Mouse (Mus musculus) forebrain, embryonic 11.5 days (tissue): Measurements from ENCODE around the gene Gmeb1. TPM values are rescaled to one million over a fixed set of nuclear protein-coding genes. Genes with fewer than 3 reads are reported as not detected.

Experiments used
- ATAC-seq: fragments of 200-750 bp; cut with Nextera tagmentation; replicated peaks from 2 replicates; pipeline ENCODE4 v1.8.0; 2017; ENCODE audit warnings: moderate TSS enrichment; ENCODE audit not compliant: low FRiP score
- DNase-seq: peaks from one replicate; pipeline ENCODE4 v3.0.0-alpha.2; 2017; ENCODE audit warnings: low spot score
- H3K27ac ChIP-seq: fragments of 300-500 bp; sonication (generic); 2 replicates; pipeline ENCODE4 v1.5.1; 2014; ENCODE audit warnings: low read depth, low read length
- H3K27me3 ChIP-seq: fragments of 300-500 bp; sonication (generic); 2 replicates; pipeline ENCODE4 v1.6.1; 2014; ENCODE audit warnings: mild to moderate bottlenecking, low read length, mixed read lengths; ENCODE audit not compliant: control insufficient read depth, insufficient read depth
- H3K36me3 ChIP-seq: fragments of 300-500 bp; sonication (generic); 2 replicates; pipeline ENCODE4 v1.6.1; 2014; ENCODE audit warnings: mild to moderate bottlenecking, low read length, moderate library complexity, mixed read lengths; ENCODE audit not compliant: control insufficient read depth, insufficient read depth
- H3K4me1 ChIP-seq: fragments of 300-500 bp; sonication (generic); replicated peaks from 2 replicates; pipeline ENCODE4 v1.6.1; 2014; ENCODE audit warnings: low read length, mixed read lengths; ENCODE audit not compliant: control insufficient read depth, insufficient read depth
- H3K4me2 ChIP-seq: fragments of 300-500 bp; sonication (generic); 2 replicates; pipeline ENCODE4 v1.6.1; 2014; ENCODE audit warnings: low read depth, mild to moderate bottlenecking, low read length, moderate library complexity, mixed read lengths; ENCODE audit not compliant: severe bottlenecking
- H3K4me3 ChIP-seq: fragments of 300-500 bp; sonication (generic); 2 replicates; pipeline ENCODE4 v1.5.1; 2014; ENCODE audit warnings: low read depth, low read length
- H3K9ac ChIP-seq: fragments of 300-500 bp; sonication (generic); 2 replicates; pipeline ENCODE4 v1.6.1; 2014; ENCODE audit warnings: low read length
- H3K9me3 ChIP-seq: fragments of 300-500 bp; sonication (generic); 2 replicates; pipeline ENCODE4 v1.6.1; 2016; ENCODE audit warnings: low read length, mixed read lengths; ENCODE audit not compliant: control insufficient read depth
- WGBS: fragments of 180-500 bp; shearing (Covaris S2); extraction: QIAGEN DNeasy Blood & Tissue Kit; methylation state at CpG from one replicate; pipeline ENCODE4 v1.1.7; 2014; 5-methylcytosine and 5-hydroxymethylcytosine counted together
- polyA plus RNA-seq: library from polyadenylated mRNA; unstranded; fragments of >200 nt; fragmentation: Nextera tagmentation; extraction: Ambion mirVana; gene quantifications from 2 replicates; pipeline ENCODE4 v1.2.1, GENCODE M21; 2014

Gmeb1 gene
- polyA plus RNA-seq, 1 experiment from 2014 or later: 45.4 TPM

DNA sequence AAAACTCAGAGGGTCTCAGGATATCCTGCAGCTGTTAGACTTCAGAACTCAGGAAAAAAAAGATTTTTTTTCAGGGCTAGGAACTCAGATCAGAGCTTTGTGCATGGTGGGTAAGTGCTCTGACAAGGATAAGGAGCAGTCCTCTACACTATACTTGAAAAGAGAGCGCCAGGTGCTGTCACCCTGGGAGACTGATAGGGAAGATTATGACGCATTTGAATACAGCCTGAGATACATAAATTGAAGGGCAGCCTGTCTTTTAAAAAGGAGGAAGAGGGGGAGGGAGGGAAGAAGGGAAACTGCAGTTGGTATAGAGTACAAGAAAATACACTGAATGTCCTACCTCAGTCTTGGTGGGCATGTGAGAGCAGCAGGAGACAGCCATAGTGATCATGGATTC, 7.8 kb downstream of the Gmeb1 start:
- WGBS: 82% methylated on average over 2 of the region's 2 CpGs
- Histone ChIP-seq H3K36me3 (peaks cover 9% of the 10 kb centered on the region), H3K27ac (no peak overlapping the region), H3K9ac (no peak overlapping the region), H3K4me2 (no peak overlapping the region), H3K9me3 (no peaks in the 10 kb centered on the region), H3K4me1 (no peaks in the 10 kb centered on the region), H3K27me3 (no peaks in the 10 kb centered on the region), H3K4me3 (no peak overlapping the region)
- ATAC-seq: no peak
- DNase-seq: no peak

DNA sequence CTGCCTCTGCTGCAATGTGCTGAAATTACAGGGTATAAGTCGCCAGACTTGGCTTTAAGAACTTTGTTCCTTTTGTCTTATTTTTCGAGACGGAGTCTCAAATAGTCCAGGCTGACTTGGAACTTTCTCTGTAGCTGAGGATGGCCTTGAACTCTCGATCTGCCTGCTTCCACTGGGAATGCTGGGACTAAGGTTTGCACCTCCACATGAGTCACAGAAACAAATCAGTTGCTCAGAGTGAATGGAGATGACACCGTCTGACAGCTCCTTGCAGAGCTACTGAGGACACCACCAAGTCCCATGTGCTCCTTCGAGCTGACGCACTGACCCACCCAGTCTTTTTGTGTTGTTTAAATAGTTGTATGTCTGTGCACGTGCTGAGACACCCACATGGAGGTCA, 8.3 kb downstream of the Gmeb1 start:
- no peaks in the 10 kb centered on the region for H3K9me3 ChIP-seq
- H3K4me1 ChIP-seq: no peaks in the 10 kb centered on the region
- no peak overlapping the region for H3K9ac ChIP-seq
- 89% methylated on average over 8 of the region's 8 CpGs for WGBS
- ATAC-seq: no peak
- no peaks in the 10 kb centered on the region for H3K27me3 ChIP-seq
- H3K4me3 ChIP-seq: no peak overlapping the region
- H3K27ac ChIP-seq: no peak overlapping the region
- no peak overlapping the region for H3K4me2 ChIP-seq
- DNase-seq: no peak
- peaks cover 9% of the 10 kb centered on the region for H3K36me3 ChIP-seq

DNA sequence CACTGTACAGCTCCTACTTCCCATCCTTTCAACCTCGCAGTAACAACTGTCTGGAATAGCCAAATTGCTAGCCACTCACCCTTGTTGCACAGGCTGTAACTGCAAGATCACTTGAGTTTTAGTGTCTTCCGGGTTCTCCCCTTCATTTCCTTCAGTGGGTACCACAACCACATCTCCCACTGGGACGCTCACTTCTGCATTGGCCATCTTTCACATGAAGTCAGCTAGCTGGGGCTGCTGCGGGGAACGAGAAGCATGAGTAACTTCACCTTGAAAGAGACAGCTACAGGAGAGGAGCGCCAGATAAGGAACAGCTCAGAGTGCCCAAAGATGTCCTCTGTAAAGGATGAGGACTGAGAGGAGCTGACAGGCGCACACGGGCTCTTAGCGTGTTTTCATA, 9.8 kb downstream of the Gmeb1 start:
- H3K27me3 ChIP-seq: no peaks in the 10 kb centered on the region
- no peaks in the 10 kb centered on the region for H3K9me3 ChIP-seq
- H3K4me2 ChIP-seq: no peak overlapping the region
- peaks cover 9% of the 10 kb centered on the region for H3K36me3 ChIP-seq
- H3K4me1 ChIP-seq: no peaks in the 10 kb centered on the region
- no peak overlapping the region for H3K27ac ChIP-seq
- H3K9ac ChIP-seq: no peak overlapping the region
- no peak for ATAC-seq
- 95% methylated on average over 9 of the region's 9 CpGs for WGBS
- no peak for DNase-seq
- no peak overlapping the region for H3K4me3 ChIP-seq

DNA sequence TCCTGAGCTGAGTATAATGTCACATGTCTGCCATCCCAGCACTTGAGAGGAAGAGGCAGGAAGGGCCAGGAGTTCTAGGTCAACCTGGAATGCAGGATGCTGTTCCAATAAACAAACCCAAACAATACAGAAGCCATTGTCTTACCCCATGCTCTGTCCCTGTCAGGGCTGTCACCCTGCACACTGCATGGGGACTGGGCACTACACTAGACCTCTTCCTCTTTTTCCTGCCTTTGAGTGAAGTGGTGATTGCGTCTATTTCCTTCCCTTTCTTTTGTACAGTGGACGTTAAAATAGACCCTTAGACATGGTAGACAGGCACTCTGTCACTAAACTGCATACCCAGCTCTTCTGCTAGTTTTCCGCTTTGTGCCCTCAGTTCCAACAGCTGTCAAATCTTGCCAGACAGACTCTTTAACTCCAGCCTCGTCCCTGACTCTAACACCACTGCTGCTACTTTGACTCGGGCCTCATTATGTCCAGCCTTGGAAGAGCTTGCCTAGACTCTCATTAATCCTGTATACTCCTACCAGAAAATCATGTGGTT, 13.9 kb downstream of the Gmeb1 start:
- Histone ChIP-seq H3K9ac (no peak overlapping the region), H3K4me1 (no peaks in the 10 kb centered on the region), H3K27me3 (no peaks in the 10 kb centered on the region), H3K4me2 (no peak overlapping the region), H3K9me3 (no peaks in the 10 kb centered on the region), H3K4me3 (no peak overlapping the region), H3K36me3 (peaks cover 13% of the 10 kb centered on the region), H3K27ac (no peak overlapping the region)
- ATAC-seq (no peak), DNase-seq (no peak)
- 88% methylated on average over 5 of the region's 5 CpGs for WGBS

DNA sequence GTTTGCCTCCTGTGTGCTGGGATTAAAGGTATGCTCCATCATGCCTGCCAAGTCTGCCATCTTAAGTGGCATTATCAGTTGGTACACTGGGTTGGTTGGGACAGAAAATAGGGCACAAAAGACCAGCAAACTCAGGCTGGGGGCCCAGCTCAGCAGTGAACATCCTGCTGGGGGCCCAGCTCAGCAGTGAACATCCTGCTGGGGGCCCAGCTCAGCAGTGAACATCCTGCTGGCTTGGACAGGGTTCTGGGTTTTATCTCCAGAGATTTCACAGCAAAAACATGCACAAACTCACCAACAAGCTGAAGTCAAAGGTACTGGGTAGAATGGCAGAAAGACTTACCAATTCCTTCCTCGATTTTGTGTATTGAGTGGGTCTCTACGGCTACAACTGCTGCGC, 15.8 kb downstream of the Gmeb1 start:
- H3K27me3 ChIP-seq: no peaks in the 10 kb centered on the region
- WGBS: 97% methylated on average over 3 of the region's 3 CpGs
- DNase-seq: no peak

DNA sequence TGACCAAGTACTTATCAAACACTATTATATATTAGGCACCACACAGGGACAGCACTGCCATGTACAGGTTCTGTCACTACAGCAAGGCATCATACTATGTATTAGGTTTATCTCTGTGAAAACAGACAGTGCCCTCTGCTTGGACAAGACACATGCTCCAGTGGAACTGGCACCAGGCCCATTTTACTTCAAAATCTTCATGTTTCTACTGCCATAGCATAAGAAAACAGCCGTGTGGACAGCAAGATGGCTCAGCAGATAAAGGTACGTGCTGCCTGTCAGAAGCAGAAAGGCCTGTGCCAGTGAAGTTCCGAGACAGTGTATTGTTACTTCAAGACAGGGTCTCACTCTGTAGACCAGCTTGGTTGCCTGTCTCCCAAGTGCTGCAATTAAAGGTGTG, 20.2 kb downstream of the Gmeb1 start:
- no peak overlapping the region for H3K9ac ChIP-seq
- no peak overlapping the region for H3K4me3 ChIP-seq
- H3K27me3 ChIP-seq: no peaks in the 10 kb centered on the region
- no peak overlapping the region for H3K27ac ChIP-seq
- ATAC-seq (no peak), DNase-seq (no peak)
- 94% methylated on average over 3 of the region's 3 CpGs for WGBS
- H3K36me3 ChIP-seq: peaks cover 18% of the 10 kb centered on the region
- no peaks in the 10 kb centered on the region for H3K9me3 ChIP-seq
- H3K4me1 ChIP-seq: no peaks in the 10 kb centered on the region
- no peak overlapping the region for H3K4me2 ChIP-seq

More for the DNA sequence above, 15.8 kb downstream of the Gmeb1 start:
- Histone ChIP-seq H3K4me3 (no peak overlapping the region), H3K9ac (no peak overlapping the region), H3K27ac (no peak overlapping the region), H3K36me3 (peaks cover 13% of the 10 kb centered on the region), H3K4me2 (no peak overlapping the region), H3K9me3 (no peaks in the 10 kb centered on the region), H3K4me1 (no peaks in the 10 kb centered on the region)
- ATAC-seq: no peak

DNA sequence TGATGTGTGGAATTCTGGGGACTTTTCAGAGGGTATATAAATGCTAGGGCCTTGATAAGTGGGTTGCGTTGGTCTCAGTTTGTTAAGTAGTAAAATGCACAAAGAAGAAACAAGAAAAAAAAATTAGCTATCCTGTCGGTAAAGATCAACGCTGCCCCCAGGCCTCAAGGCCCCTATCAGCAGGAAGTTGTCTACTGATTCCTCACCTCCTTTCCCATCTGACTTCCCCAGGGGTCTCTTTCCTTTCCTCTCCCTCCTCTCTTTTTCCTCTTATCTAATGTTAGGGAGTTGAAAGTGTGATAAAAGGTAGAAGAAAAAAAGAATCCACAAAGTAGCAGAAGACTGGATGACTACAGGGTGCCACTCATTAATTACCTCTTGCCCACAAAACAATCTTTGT, 21.0 kb downstream of the Gmeb1 start:
- Histone ChIP-seq H3K4me1 (no peaks in the 10 kb centered on the region), H3K4me3 (no peak overlapping the region), H3K9ac (no peak overlapping the region), H3K9me3 (no peaks in the 10 kb centered on the region), H3K36me3 (peaks cover 20% of the 10 kb centered on the region), H3K27me3 (no peaks in the 10 kb centered on the region), H3K4me2 (no peak overlapping the region), H3K27ac (no peak overlapping the region)
- 78% methylated on average over 3 of the region's 3 CpGs for WGBS
- no peak for DNase-seq
- ATAC-seq: no peak

DNA sequence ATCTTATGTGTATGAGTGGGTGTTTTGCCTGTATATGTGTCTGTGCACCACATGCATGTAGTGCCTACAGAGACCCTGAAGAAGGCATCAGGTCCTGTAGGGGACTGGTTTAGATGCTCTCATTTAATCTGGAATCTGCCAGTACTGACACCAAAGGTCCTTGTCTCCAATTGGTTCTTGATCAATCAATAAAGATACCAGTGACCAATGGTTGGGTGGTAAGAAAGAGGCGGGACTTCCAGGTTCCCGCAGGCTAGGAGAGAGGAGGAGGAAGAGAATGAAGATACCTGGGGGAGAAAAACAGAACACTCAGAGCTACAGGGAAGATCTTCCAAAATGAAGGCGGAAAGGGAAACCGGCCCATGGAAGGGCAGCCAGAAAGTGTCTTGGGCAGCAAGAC, 23.0 kb downstream of the Gmeb1 start:
- H3K27me3 ChIP-seq: no peaks in the 10 kb centered on the region
- no peak overlapping the region for H3K9ac ChIP-seq
- no peak overlapping the region for H3K27ac ChIP-seq
- peaks cover 16% of the 10 kb centered on the region for H3K36me3 ChIP-seq
- no peaks in the 10 kb centered on the region for H3K9me3 ChIP-seq
- H3K4me2 ChIP-seq: no peak overlapping the region
- ATAC-seq (no peak), DNase-seq (no peak)
- H3K4me3 ChIP-seq: no peak overlapping the region
- WGBS: 98% methylated on average over 4 of the region's 4 CpGs
- no peaks in the 10 kb centered on the region for H3K4me1 ChIP-seq

DNA sequence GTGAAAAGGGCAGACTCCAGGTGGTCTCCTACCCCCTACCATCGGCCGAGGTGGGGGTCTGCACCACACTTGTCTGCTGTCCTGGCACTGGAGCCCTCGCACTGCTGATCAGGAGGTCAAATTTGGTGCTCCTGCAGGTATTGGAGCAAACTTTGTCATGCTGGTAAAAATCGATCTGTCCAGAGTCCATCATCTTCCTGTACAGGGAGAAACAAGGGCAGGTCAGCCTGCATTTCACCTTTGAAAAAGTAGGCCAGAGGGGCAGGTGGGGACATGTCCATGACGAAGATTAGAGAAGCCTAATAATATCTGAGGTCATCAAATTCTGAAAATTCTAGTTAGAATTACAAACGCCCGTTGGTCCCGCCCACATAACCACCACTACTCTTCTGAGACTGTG, 26.7 kb downstream of the Gmeb1 start:
- no peak overlapping the region for H3K4me2 ChIP-seq
- peaks cover 11% of the 10 kb centered on the region for H3K36me3 ChIP-seq
- H3K9me3 ChIP-seq: no peaks in the 10 kb centered on the region
- no peak overlapping the region for H3K27ac ChIP-seq
- ATAC-seq (no peak), DNase-seq (no peak)
- WGBS: 94% methylated on average over 8 of the region's 8 CpGs
- H3K4me1 ChIP-seq: no peaks in the 10 kb centered on the region
- no peaks in the 10 kb centered on the region for H3K27me3 ChIP-seq
- no peak overlapping the region for H3K4me3 ChIP-seq
- no peak overlapping the region for H3K9ac ChIP-seq
